Mouse (Mus musculus): ENCODE data around the gene Myt1.

The Myt1 gene

GRCm38 (mm10) chr2:181763006-181763830, at the start of gene Myt1:
TSS of gene Myt1 (plus strand) at chr2:181763332.
- no peak for DNase-seq

- DNase-seq: no peak
Observed at GRCm38 (mm10) chr2:181713749-181714148, 49.4 kb upstream of the Myt1 start.

- DNase-seq: peak; percentile 43
Observed at GRCm38 (mm10) chr2:181714903-181715326, 48.2 kb upstream of the Myt1 start, which contains the start of gene Oprl1. TSS of gene Oprl1 (plus strand) at chr2:181715016.

- no peak for DNase-seq
Observed at GRCm38 (mm10) chr2:181715382-181715781, 47.8 kb upstream of the Myt1 start.

GRCm38 (mm10) chr2:181716991-181717390, 46.1 kb upstream of the Myt1 start:
- DNase-seq: no peak

DNA sequence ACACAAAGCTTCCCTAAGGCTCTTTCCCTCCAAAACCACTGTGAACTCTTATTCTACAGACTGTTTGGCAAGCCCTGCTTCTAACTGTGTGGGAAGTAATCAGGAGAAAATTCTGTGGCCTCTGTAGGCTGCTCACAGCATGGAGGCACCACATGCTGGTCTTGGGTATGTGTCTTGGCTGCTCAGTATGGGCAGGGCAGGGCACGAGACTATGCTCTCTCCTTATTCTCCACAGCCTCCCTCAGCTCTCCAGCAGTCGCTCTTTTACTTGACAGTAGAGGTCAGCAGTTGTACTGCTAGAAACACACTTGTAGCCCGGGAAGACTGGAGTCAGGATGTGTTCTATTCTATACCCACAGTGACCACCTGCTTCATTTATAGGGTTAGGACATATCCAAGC, 43.1 kb upstream of the Myt1 start:
- DNase-seq: no peak

GRCm38 (mm10) chr2:181721200-181721599, 41.9 kb upstream of the Myt1 start:
- no peak for DNase-seq

DNA sequence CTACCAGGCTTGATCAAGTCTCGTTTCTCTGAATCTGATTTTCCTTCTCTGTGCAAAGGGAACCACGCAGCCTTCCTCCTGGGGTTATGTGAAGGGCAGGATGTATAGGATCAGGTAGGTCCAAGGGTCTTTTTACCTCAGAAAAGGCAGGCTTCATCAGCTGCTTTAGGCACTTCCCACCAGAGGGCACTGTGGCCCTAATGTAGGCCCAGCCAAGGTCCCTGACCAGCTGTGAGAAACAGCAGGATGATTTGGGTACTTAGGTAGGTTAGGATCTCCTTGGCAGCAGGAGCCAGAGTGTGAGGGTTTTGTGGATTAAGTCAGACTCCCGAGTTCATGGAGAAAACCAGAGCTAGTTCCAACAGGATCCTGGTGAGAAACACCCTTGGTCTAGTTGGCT, 40.9 kb upstream of the Myt1 start:
- peak; percentile 27 for DNase-seq

GRCm38 (mm10) chr2:181727659-181728262, 35.4 kb upstream of the Myt1 start:
- DNase-seq: no peak

- no peak for DNase-seq
Observed at GRCm38 (mm10) chr2:181730051-181730450, 33.1 kb upstream of the Myt1 start.

GRCm38 (mm10) chr2:181752626-181753025, 10.5 kb upstream of the Myt1 start:
- no peak for DNase-seq

DNA sequence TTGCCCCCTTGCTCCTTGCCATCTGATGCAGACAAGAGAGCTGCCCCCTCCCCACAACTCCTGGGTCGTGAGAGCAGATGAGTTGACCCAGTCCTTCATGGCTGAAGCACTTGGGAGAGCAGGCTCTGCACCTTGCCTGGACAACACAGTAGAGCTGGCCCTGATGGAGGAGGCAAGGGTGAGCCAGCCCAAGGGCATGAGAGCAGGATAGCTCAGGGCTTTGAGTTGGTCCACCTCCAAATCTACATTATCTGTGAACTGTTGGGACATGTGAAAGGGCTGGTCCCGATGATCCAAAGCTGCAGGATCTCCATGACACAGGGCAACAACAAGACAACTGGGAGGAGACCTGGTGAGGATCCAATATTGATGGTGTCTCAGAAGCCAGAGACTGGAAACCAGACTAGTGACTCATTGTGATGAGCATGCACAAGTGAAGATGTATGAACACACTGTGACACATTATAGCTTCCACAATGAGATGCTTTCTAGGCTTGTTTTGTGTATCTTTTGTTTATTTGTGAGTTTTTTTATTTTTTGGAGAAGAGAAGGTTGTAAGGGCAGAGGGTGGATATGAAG, 4.9 kb upstream of the Myt1 start:
- DNase-seq: no peak

DNA sequence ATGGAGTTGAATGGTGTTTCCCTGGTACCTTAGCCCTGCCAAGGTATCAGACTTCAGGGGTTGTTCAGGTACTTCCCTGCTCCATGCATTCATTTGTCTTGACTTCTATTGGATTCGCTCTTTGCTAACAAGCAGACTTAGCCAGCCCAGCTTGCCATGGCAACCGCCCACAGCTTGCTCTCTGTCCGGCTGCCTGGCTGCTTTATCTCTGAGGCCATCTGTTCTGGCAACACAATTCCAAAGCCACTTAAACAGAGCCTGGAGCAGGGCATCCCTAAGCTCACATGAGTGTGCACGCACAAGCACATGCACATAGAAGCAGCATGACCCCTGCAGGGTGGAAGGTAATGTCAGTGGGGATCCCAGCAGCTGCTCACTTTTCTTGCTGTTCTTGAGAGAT, 4.1 kb upstream of the Myt1 start:
- no peak for DNase-seq

GRCm38 (mm10) chr2:181763886-181764527, 875 bp downstream of the Myt1 start:
- no peak for DNase-seq

DNA sequence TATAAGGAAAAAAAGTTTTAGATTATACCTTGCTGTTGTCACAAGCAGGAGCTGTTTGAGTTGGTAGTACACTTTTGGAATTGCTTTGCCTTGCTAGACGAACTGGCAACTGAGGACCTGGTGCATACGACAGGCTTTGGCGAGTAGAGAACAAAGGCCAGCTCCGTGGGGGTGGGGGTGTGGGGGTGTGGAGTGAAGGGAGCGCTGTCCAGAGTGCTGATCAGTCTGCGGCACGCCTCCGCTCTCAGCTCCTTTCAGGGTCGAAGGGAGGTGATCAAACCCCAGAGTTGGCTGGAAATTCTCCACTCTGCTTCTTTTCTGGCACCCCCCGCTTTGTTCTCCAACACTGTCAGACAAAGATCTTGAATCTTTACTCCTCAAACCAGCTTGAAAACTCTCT, 1.5 kb downstream of the Myt1 start:
- DNase-seq: peak; percentile 39

DNA sequence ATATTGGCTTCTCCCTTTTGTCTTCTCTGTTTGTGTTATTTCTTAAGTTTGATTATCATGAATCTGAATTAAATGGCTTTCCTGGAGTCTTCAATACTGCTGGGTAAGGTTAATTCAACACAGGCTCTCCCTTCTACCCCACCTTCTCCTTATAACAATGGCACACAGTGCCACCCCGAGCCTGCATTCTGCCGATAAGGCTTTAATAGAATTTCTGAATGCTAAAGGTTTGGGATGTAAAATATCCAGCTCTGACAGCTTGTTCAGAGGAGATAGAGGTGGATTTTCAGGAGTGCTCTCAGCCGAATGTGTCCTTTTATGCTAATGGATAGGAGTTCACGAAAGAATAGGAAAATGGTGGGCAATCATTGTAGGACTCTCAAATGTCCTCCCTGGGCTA, 2.1 kb downstream of the Myt1 start:
- no peak for DNase-seq

DNA sequence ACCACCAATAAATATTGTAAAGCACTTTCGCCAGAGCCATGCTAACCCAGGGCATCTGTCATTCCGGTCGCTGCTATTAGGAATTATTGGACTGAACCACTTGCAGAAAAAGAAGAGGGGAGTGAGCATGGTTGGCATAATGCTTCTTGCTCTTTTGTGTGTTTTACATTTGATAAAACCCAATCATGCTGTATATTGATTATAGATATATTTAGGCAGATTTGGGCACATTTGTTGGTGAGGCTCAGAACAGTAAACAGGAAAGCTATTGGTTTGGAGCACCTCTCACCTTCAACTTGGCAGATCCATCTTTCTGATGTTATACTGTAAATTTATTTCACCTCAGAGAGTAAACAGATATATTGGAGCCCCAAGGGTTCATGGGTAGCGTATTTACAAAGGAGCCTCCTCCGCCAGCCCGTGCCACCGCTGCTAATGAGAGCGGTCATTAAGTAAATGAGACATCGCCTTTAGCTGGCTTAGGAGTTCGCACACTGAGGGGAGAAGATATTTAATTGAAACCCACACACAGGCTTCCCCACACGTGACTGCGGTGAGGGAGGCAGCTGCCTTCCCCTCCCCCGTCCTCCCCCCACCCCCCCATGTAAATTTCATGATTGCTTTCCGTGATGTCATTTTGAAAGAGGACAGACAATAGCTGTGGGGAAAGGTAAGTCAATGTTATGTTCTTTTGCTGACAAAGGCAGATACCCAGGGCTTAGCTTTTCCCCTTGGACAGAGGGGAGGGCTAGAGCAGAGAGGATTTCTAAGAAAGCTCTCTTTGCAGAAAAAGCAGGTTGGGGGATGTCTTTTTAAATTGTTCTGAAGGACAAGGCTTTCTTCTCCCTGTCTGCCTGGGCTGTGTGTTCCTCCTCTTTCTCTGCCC, 3.8 kb downstream of the Myt1 start:
- DNase-seq: no peak

GRCm38 (mm10) chr2:181768451-181768850, 5.3 kb downstream of the Myt1 start:
- DNase-seq: no peak

DNA sequence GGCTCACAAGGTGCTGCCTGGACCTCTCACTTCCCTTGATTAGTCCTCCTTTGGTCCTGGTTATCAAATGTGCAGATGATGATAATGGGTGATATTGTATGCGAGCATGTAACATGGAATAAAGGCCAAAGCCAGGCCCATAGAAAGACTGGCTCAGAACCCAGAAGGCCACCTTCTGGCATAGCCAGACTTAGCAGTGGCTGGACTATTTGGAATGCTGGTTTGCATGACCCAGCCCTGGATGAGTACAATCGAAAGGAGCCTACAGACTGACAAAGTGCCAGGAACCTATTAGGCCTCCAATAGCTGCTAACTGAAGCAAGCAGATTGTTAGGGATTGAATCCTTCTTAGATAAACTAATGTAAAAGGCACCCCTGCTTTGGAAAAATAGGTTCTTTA, 6.3 kb downstream of the Myt1 start:
- no peak for DNase-seq

DNA sequence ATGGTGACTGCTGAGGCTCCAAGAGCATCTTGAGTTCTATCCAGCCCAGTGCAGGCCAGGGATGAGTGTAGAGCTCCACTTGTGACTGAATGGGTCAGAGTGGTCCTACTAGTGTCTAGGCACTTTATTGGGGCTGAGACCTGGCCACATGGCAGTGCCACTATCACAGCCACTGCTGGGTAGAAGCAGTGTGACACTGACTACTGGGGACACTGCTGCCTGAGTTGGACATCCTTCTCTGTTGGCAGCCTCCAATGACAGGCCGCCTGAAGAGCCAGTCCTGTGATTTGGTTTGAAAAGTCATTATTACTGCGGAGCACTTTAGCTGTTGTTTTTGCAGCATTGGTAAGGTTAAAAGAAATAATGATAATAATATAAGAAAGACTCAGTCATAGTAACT, 10.1 kb downstream of the Myt1 start:
- DNase-seq: no peak

- DNase-seq: no peak
Observed at GRCm38 (mm10) chr2:181775786-181776185, 12.7 kb downstream of the Myt1 start.

- DNase-seq: peak; percentile 13
Observed at GRCm38 (mm10) chr2:181777715-181778114, 14.6 kb downstream of the Myt1 start.

- DNase-seq: no peak
Observed at GRCm38 (mm10) chr2:181781421-181781820, 18.3 kb downstream of the Myt1 start.
